In the genomic region with DNA sequence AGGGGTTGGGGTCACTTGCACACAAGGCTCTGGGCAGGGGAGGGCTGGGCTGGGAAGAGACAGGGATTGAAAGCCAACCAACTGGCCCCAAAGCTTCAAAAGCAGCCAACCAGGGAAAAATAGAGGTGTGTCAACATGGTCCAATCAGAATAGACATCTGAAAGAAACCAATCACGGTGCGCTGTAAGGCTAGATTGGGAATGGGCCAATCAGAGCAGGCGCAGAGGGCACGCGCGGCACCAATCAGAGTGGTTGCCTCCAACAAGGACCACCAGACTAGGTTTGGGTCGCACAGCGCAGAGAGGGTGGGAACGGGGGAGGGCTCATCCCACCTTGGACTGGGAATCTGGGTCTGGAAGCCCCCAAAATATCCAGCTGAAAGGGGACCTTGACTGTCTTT, we compare ENCODE assay signal across 9 mouse cellular contexts.
DNase-seq lines count a peak whose midpoint lies in the region; ATAC-seq and TF ChIP-seq lines count a peak whose summit lies in the region.
"Had no signal": no experiment of that assay in that cellular context is flagged by ENCODE, and none has a peak within 500 bp of the region (broad histone marks: within the 10 kb centered on the region; RNA-seq: fewer than 3 reads in every experiment).

No protein-coding gene starts in this region.

- no peak overlapping the region for H3K4me3 ChIP-seq in forebrain, postnatal 0 days (ENCODE audit: low read depth, low read length)
- no peak overlapping the region for H3K4me3 ChIP-seq in forebrain, embryonic 12.5 days (replicated peaks)
- no peak overlapping the region for H3K4me3 ChIP-seq in stomach, embryonic 15.5 days (replicated peaks)
- H3K4me3 ChIP-seq in stomach, postnatal 0 days (ENCODE audit: low read depth, low read length): no peak overlapping the region
- no peak overlapping the region for H3K4me3 ChIP-seq in midbrain, embryonic 11.5 days (ENCODE audit: low read depth, low read length)
- H3K4me3 ChIP-seq in forebrain, embryonic 13.5 days: no peak overlapping the region

- peak; percentile 21; the same call in 1 of the 2 replicates for ATAC-seq in forebrain, postnatal 0 days
- no peak for ATAC-seq in forebrain, embryonic 12.5 days (ENCODE audit: low FRiP score)
- no peak for ATAC-seq in stomach, embryonic 15.5 days (ENCODE audit: insufficient read depth, low FRiP score, low read depth)
- no peak for ATAC-seq in stomach, postnatal 0 days (ENCODE audit: low FRiP score, low TSS enrichment)
- ATAC-seq in midbrain, embryonic 11.5 days (ENCODE audit: low FRiP score): peak; percentile 33
- no peak for ATAC-seq in forebrain, embryonic 13.5 days
- ATAC-seq: activated CD4-positive, CD25-positive, alpha-beta regulatory T cell, adult 4 months had no signal

- WGBS in forebrain, postnatal 0 days: 58% methylated on average over 9 of the region's 9 CpGs
- WGBS in forebrain, embryonic 12.5 days: 58% methylated on average over 9 of the region's 9 CpGs
- WGBS in stomach, embryonic 15.5 days: 60% methylated on average over 9 of the region's 9 CpGs
- WGBS in stomach, postnatal 0 days: 47% methylated on average over 9 of the region's 9 CpGs
- WGBS in midbrain, embryonic 11.5 days: 41% methylated on average over 9 of the region's 9 CpGs
- 61% methylated on average over 9 of the region's 9 CpGs for WGBS in forebrain, embryonic 13.5 days

- no peak overlapping the region for H3K27ac ChIP-seq in forebrain, postnatal 0 days (ENCODE audit: low read depth, low read length)
- no peak overlapping the region for H3K27ac ChIP-seq in forebrain, embryonic 12.5 days
- peak overlapping the region; percentile 8; the same call in 1 of the 2 replicates for H3K27ac ChIP-seq in stomach, embryonic 15.5 days
- no peak overlapping the region for H3K27ac ChIP-seq in stomach, postnatal 0 days (replicated peaks)
- H3K27ac ChIP-seq in midbrain, embryonic 11.5 days (ENCODE audit: low read depth, low read length): no peak overlapping the region
- H3K27ac ChIP-seq in forebrain, embryonic 13.5 days: no peak overlapping the region

- no peaks in the 10 kb centered on the region for H3K36me3 ChIP-seq in forebrain, postnatal 0 days (ENCODE audit: insufficient read depth)
- no peaks in the 10 kb centered on the region for H3K36me3 ChIP-seq in forebrain, embryonic 12.5 days (replicated peaks)
- H3K36me3 ChIP-seq in stomach, embryonic 15.5 days: no peaks in the 10 kb centered on the region
- H3K36me3 ChIP-seq in stomach, postnatal 0 days (ENCODE audit: control insufficient read depth, insufficient read depth, low read length): no peaks in the 10 kb centered on the region
- no peaks in the 10 kb centered on the region for H3K36me3 ChIP-seq in midbrain, embryonic 11.5 days (ENCODE audit: control insufficient read depth, insufficient read depth, low read length)
- H3K36me3 ChIP-seq in forebrain, embryonic 13.5 days (ENCODE audit: poor library complexity, severe bottlenecking): no peaks in the 10 kb centered on the region

- intact Hi-C loops in left cerebral cortex, postnatal 36 days (cut with DNase I): no loop called here

- no peak overlapping the region for H3K9ac ChIP-seq in forebrain, postnatal 0 days
- no peak overlapping the region for H3K9ac ChIP-seq in forebrain, embryonic 12.5 days
- H3K9ac ChIP-seq in stomach, embryonic 15.5 days: no peak overlapping the region
- no peak overlapping the region for H3K9ac ChIP-seq in stomach, postnatal 0 days (ENCODE audit: low read length)
- no peak overlapping the region for H3K9ac ChIP-seq in midbrain, embryonic 11.5 days (ENCODE audit: low read length)
- no peak overlapping the region for H3K9ac ChIP-seq in forebrain, embryonic 13.5 days

- TF ChIP-seq CTCF in forebrain, postnatal 0 days (IDR thresholded peaks at IDR 0.05; ENCODE audit: low read depth): no peak
- TF ChIP-seq CTCF in stomach, postnatal 0 days (IDR thresholded peaks at IDR 0.05; ENCODE audit: low read depth): no peak

- H3K9me3 ChIP-seq in forebrain, postnatal 0 days (ENCODE audit: low read length): no peaks in the 10 kb centered on the region
- H3K9me3 ChIP-seq in forebrain, embryonic 12.5 days: no peaks in the 10 kb centered on the region
- H3K9me3 ChIP-seq in stomach, embryonic 15.5 days: no peaks in the 10 kb centered on the region
- no peaks in the 10 kb centered on the region for H3K9me3 ChIP-seq in stomach, postnatal 0 days (ENCODE audit: control insufficient read depth, low read length)
- H3K9me3 ChIP-seq in midbrain, embryonic 11.5 days (ENCODE audit: control insufficient read depth, low read length): no peaks in the 10 kb centered on the region
- H3K9me3 ChIP-seq in forebrain, embryonic 13.5 days (replicated peaks): peaks cover 8% of the 10 kb centered on the region; the same call in 1 of the 2 replicates

- H3K4me1 ChIP-seq in forebrain, postnatal 0 days (ENCODE audit: insufficient read depth): no peaks in the 10 kb centered on the region
- H3K4me1 ChIP-seq in forebrain, embryonic 12.5 days: peaks cover 26% of the 10 kb centered on the region
- peaks cover 27% of the 10 kb centered on the region for H3K4me1 ChIP-seq in stomach, embryonic 15.5 days
- peaks cover 10% of the 10 kb centered on the region for H3K4me1 ChIP-seq in stomach, postnatal 0 days (replicated peaks; ENCODE audit: control insufficient read depth, insufficient read depth)
- H3K4me1 ChIP-seq in midbrain, embryonic 11.5 days (ENCODE audit: control insufficient read depth, insufficient read depth, low read length): peaks cover 13% of the 10 kb centered on the region
- H3K4me1 ChIP-seq in forebrain, embryonic 13.5 days: peaks cover 20% of the 10 kb centered on the region

- no peaks in the 10 kb centered on the region for H3K27me3 ChIP-seq in forebrain, postnatal 0 days (ENCODE audit: insufficient read depth, low read length)
- H3K27me3 ChIP-seq in forebrain, embryonic 12.5 days: peaks cover 4% of the 10 kb centered on the region; the same call in 1 of the 2 replicates
- H3K27me3 ChIP-seq in stomach, embryonic 15.5 days (replicated peaks): no peaks in the 10 kb centered on the region
- H3K27me3 ChIP-seq in stomach, postnatal 0 days (ENCODE audit: control insufficient read depth, insufficient read depth, low read length): no peaks in the 10 kb centered on the region
- no peaks in the 10 kb centered on the region for H3K27me3 ChIP-seq in midbrain, embryonic 11.5 days (ENCODE audit: control insufficient read depth, insufficient read depth, low read length)
- no peaks in the 10 kb centered on the region for H3K27me3 ChIP-seq in forebrain, embryonic 13.5 days

- no peak for TF ChIP-seq EP300 in stomach, postnatal 0 days (optimal IDR thresholded peaks at IDR 0.05)

- H3K4me2 ChIP-seq in forebrain, postnatal 0 days (ENCODE audit: low read depth): no peak overlapping the region
- no peak overlapping the region for H3K4me2 ChIP-seq in forebrain, embryonic 12.5 days
- no peak overlapping the region; the same call in 1 of the 2 replicates for H3K4me2 ChIP-seq in stomach, embryonic 15.5 days
- no peak overlapping the region for H3K4me2 ChIP-seq in stomach, postnatal 0 days (replicated peaks; ENCODE audit: low read depth)
- H3K4me2 ChIP-seq in midbrain, embryonic 11.5 days: peak overlapping the region; percentile 15; the same call in 1 of the 2 replicates
- no peak overlapping the region for H3K4me2 ChIP-seq in forebrain, embryonic 13.5 days

- no peak for DNase-seq in forebrain, postnatal 0 days
- DNase-seq in stomach, postnatal 0 days (ENCODE audit: low spot score): no peak
- DNase-seq in midbrain, embryonic 11.5 days (ENCODE audit: low spot score, missing footprints): no peak
- no peak for DNase-seq in right cerebral cortex, adult 2 months (ENCODE audit: low spot score in 2 of 2)
- DNase-seq in left cerebral cortex, postnatal 36 days (ENCODE audit: low spot score in 2 of 2): no peak

Comparison
In these comparisons a context has a peak if more than half of its experiments do, and no peak if none do; other contexts are left out.
1. ATAC-seq: peak in forebrain, postnatal 0 days (single experiment) and midbrain, embryonic 11.5 days (single experiment); none in forebrain, embryonic 12.5 days (single experiment), stomach, embryonic 15.5 days (single experiment), stomach, postnatal 0 days (single experiment) and forebrain, embryonic 13.5 days (single experiment).